Mouse (Mus musculus): Measurements from ENCODE around the gene 4930590J08Rik. TPM values are rescaled to one million over a fixed set of nuclear protein-coding genes. Genes with fewer than 3 reads are reported as not detected.

The 4930590J08Rik gene
- polyA plus RNA-seq, 1 experiment from 2014 or later: 0.10 TPM

DNA sequence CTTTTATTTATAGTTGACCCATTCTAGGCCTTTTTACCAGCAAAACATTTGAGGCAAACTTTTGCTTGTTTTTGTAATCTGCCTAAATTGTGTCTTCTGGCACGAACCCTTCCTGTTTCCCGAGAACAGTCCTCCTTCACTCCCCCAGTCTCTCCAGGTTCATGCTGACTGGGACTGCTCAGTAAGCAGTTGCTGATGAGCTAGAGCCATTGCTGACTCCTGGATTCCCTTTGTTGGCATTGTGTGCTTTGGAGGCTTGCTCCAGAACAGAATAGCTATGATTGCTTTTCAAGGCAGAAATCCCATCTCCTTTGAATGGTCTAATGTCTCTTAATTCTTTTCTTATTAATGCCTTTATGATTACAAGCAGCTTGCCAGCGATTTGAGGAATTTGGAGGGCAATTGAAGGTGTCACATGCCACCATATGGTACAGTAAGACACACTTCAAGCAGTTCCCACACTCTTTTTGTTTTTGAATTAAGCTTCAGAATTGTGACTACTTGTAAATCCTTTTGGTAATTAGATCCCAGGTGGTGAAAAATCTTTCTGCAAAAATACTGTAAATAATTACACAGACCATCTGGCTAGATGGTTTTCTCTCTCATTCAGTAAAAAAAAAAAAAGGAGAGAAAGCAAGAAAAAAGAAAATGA lies 13.2 kb upstream of the 4930590J08Rik start:
- no peak overlapping the region for H3K4me3 ChIP-seq (ENCODE audit: low read length)
- H3K9ac ChIP-seq (ENCODE audit: low read length): no peak overlapping the region
- no peak overlapping the region for H3K4me2 ChIP-seq (ENCODE audit: low read depth, low read length)
- H3K4me1 ChIP-seq (replicated peaks; ENCODE audit: control insufficient read depth, insufficient read depth, low read length): no peaks in the 10 kb centered on the region
- WGBS: 73% methylated on average over 3 of the region's 3 CpGs
- H3K36me3 ChIP-seq (ENCODE audit: control insufficient read depth, insufficient read depth, low read length): peaks cover 51% of the 10 kb centered on the region
- H3K27me3 ChIP-seq (ENCODE audit: control insufficient read depth, insufficient read depth, low read depth, low read length): no peaks in the 10 kb centered on the region
- no peak for ATAC-seq (ENCODE audit: low read depth)
- no peaks in the 10 kb centered on the region for H3K9me3 ChIP-seq (ENCODE audit: control insufficient read depth, low read length)
- H3K27ac ChIP-seq (ENCODE audit: low read length): no peak overlapping the region

DNA sequence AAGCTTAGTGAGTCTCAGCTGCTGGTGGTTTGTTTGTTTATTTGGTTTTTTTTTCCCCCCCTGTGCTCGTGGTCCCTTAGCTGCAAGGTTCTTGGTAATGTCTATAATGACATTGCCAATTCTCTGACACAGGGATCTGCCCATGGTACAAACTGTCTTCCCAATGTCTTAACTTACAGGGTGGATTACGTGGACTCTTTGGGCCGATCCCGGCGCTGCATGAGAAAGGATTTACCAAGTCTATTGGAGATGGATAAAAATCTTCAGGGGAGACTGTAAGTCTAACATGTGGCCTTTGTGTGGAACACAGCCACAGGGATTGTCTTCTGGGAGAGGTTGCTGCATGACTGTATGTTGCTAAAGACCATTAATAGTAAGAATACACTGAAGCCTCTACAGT lies 12.0 kb upstream of the 4930590J08Rik start:
- H3K4me3 ChIP-seq (ENCODE audit: low read length): no peak overlapping the region
- no peaks in the 10 kb centered on the region for H3K27me3 ChIP-seq (ENCODE audit: control insufficient read depth, insufficient read depth, low read depth, low read length)
- H3K27ac ChIP-seq (ENCODE audit: low read length): no peak overlapping the region
- H3K4me1 ChIP-seq (replicated peaks; ENCODE audit: control insufficient read depth, insufficient read depth, low read length): no peaks in the 10 kb centered on the region
- no peak overlapping the region for H3K4me2 ChIP-seq (ENCODE audit: low read depth, low read length)
- 84% methylated on average over 5 of the region's 5 CpGs for WGBS
- H3K9me3 ChIP-seq (ENCODE audit: control insufficient read depth, low read length): no peaks in the 10 kb centered on the region
- peaks cover 57% of the 10 kb centered on the region for H3K36me3 ChIP-seq (ENCODE audit: control insufficient read depth, insufficient read depth, low read length)
- no peak for ATAC-seq (ENCODE audit: low read depth)
- H3K9ac ChIP-seq (ENCODE audit: low read length): no peak overlapping the region

DNA sequence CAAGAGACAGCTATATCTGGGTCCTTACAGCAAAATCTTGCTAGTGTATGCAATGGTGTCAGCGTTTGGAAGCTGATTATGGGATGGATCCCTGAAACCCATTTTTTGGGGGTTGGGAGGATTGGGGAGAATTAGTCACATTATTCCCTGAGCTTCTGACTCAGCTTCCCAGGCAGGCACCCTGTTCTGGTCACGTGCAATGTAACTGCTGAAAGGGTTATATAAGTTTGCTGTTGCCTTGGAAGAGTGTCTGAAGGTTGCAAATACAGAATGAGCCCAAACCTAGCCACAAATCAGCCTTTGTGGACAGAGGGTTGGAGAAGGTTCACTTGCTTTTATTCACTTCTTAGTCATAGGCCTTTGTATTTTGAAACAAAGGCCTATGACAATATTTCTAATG lies 10.8 kb upstream of the 4930590J08Rik start:
- no peaks in the 10 kb centered on the region for H3K4me1 ChIP-seq (replicated peaks; ENCODE audit: control insufficient read depth, insufficient read depth, low read length)
- no peak overlapping the region for H3K27ac ChIP-seq (ENCODE audit: low read length)
- H3K9me3 ChIP-seq (ENCODE audit: control insufficient read depth, low read length): no peaks in the 10 kb centered on the region
- WGBS: 90% methylated on average over 2 of the region's 2 CpGs
- no peaks in the 10 kb centered on the region for H3K27me3 ChIP-seq (ENCODE audit: control insufficient read depth, insufficient read depth, low read depth, low read length)
- no peak overlapping the region for H3K4me3 ChIP-seq (ENCODE audit: low read length)
- H3K36me3 ChIP-seq (ENCODE audit: control insufficient read depth, insufficient read depth, low read length): peaks cover 50% of the 10 kb centered on the region
- no peak overlapping the region for H3K9ac ChIP-seq (ENCODE audit: low read length)
- no peak for ATAC-seq (ENCODE audit: low read depth)
- no peak overlapping the region for H3K4me2 ChIP-seq (ENCODE audit: low read depth, low read length)

DNA sequence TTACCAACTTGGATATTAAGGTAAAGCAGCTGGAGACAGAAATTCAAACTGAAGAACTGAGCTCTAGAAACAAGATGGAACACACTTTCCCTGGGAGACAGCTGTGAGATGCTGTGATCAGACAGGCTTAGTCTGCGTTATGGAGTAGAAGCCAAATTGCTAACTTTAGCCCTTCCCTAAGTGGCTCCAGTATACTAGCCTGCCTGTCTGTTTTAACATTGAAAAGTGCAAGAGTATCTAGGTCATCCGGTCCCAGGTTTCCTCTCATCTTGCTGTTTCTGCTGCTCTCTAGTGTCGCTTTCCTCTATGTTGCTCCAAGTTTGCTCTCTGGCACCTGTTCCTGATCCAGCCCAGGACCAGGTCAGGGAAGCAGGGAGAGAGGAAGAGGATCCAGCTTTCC lies 5.8 kb upstream of the 4930590J08Rik start:
- Histone ChIP-seq H3K4me1 (replicated peaks; ENCODE audit: control insufficient read depth, insufficient read depth, low read length) (no peaks in the 10 kb centered on the region), H3K9me3 (ENCODE audit: control insufficient read depth, low read length) (no peaks in the 10 kb centered on the region), H3K36me3 (ENCODE audit: control insufficient read depth, insufficient read depth, low read length) (peaks cover 48% of the 10 kb centered on the region), H3K27ac (ENCODE audit: low read length) (no peak overlapping the region), H3K4me2 (ENCODE audit: low read depth, low read length) (no peak overlapping the region), H3K4me3 (ENCODE audit: low read length) (no peak overlapping the region), H3K9ac (ENCODE audit: low read length) (no peak overlapping the region), H3K27me3 (ENCODE audit: control insufficient read depth, insufficient read depth, low read depth, low read length) (no peaks in the 10 kb centered on the region)
- 89% methylated on average over 3 of the region's 3 CpGs for WGBS
- ATAC-seq (ENCODE audit: low read depth): no peak

DNA sequence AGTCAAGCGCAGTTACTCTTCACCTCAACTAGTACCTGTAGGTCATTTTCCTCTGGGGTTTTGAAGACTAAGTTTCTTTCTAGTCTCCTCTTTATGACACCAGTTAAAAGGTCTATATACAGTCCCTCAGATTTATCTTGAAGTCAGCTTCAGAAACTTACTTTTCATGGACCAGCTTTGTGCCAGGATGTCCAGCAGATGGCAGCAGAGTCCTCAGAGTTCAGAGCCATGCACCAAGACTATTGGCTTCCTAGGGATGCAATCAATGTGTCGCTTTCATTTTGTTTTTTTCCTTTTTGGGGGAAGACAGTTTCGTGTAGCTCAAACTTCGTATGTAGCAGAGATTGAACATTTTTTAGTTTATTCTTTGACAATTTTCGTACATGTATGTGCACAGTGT lies 1.1 kb upstream of the 4930590J08Rik start:
- Histone ChIP-seq H3K36me3 (ENCODE audit: control insufficient read depth, insufficient read depth, low read length) (peaks cover 23% of the 10 kb centered on the region), H3K27ac (ENCODE audit: low read length) (no peak overlapping the region), H3K9me3 (ENCODE audit: control insufficient read depth, low read length) (no peaks in the 10 kb centered on the region), H3K9ac (ENCODE audit: low read length) (no peak overlapping the region), H3K4me2 (ENCODE audit: low read depth, low read length) (no peak overlapping the region), H3K4me1 (replicated peaks; ENCODE audit: control insufficient read depth, insufficient read depth, low read length) (no peaks in the 10 kb centered on the region), H3K27me3 (ENCODE audit: control insufficient read depth, insufficient read depth, low read depth, low read length) (no peaks in the 10 kb centered on the region), H3K4me3 (ENCODE audit: low read length) (no peak overlapping the region)
- WGBS: 34% methylated on average over 5 of the region's 5 CpGs
- peak; percentile 54 for ATAC-seq (ENCODE audit: low read depth)

DNA sequence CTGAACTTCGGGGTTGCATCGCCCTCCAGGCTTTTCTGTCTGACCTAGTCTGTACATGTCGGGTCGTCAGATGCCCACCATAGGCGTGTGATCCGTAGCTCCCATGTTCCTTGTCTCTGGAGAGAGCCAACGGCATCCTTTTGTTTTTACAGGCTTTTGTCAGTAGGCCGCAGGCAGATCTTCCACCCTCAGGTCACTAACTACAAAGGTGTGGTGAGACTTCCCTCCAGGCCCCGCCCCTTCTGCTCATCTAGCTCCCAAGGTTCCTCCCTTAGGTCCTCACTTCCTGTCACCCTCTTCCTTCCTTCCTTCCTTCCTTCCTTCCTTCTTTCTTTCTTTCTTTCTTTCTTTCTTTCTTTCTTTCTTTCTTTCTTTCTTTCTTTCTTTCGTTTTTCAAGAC lies 11.4 kb downstream of the 4930590J08Rik start:
- no peak overlapping the region for H3K4me3 ChIP-seq (ENCODE audit: low read length)
- no peak overlapping the region for H3K4me2 ChIP-seq (ENCODE audit: low read depth, low read length)
- no peak overlapping the region for H3K27ac ChIP-seq (ENCODE audit: low read length)
- H3K9me3 ChIP-seq (ENCODE audit: control insufficient read depth, low read length): no peaks in the 10 kb centered on the region
- no peak for ATAC-seq (ENCODE audit: low read depth)
- no peaks in the 10 kb centered on the region for H3K4me1 ChIP-seq (replicated peaks; ENCODE audit: control insufficient read depth, insufficient read depth, low read length)
- WGBS: 80% methylated on average over 10 of the region's 10 CpGs
- H3K36me3 ChIP-seq (ENCODE audit: control insufficient read depth, insufficient read depth, low read length): no peaks in the 10 kb centered on the region
- no peaks in the 10 kb centered on the region for H3K27me3 ChIP-seq (ENCODE audit: control insufficient read depth, insufficient read depth, low read depth, low read length)
- no peak overlapping the region for H3K9ac ChIP-seq (ENCODE audit: low read length)

DNA sequence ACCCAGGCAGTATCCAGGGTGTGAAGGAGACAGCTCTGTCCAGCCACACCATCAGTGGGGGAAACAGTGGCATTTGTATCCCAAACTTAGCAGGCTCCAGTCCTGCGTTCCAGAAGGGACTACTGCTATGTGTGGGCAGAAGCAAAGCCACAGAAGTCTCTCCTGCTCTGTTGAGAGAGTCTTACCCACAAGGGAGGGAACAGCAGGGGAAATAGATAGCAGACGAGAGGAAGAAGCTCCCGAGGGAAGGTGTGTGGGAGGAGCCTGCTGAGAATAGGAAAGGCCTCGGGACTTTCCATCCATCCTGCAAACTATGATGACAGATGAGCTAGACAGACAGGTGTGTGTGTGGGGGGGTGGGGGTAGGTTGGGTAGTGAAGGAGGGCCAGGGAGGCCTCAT lies 14.7 kb downstream of the 4930590J08Rik start:
- Histone ChIP-seq H3K27me3 (ENCODE audit: control insufficient read depth, insufficient read depth, low read depth, low read length) (no peaks in the 10 kb centered on the region), H3K4me3 (ENCODE audit: low read length) (no peak overlapping the region), H3K36me3 (ENCODE audit: control insufficient read depth, insufficient read depth, low read length) (no peaks in the 10 kb centered on the region), H3K9ac (ENCODE audit: low read length) (no peak overlapping the region), H3K9me3 (ENCODE audit: control insufficient read depth, low read length) (no peaks in the 10 kb centered on the region), H3K4me1 (replicated peaks; ENCODE audit: control insufficient read depth, insufficient read depth, low read length) (no peaks in the 10 kb centered on the region), H3K4me2 (ENCODE audit: low read depth, low read length) (no peak overlapping the region), H3K27ac (ENCODE audit: low read length) (no peak overlapping the region)
- ATAC-seq (ENCODE audit: low read depth): no peak
- 30% methylated on average over 4 of the region's 4 CpGs for WGBS

DNA sequence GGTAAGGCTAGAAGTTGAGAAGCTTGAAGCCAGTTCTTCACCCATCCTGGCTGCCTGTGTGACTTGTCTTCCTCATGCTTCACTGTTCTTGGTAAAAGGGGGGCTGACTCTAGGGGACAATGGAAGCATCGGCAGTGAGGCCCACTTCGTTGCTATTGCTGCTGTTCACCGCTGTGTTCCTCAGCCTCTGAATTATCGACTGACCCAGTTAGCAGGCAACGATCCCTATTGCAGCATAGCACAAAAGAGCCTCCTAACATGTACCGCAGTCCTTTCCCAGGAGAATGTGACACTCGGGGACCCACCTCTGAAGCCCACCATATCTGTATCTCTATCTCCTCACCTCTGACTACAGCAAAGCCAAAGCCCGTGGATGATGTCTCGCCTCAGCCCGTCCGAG lies 15.1 kb downstream of the 4930590J08Rik start:
- Histone ChIP-seq H3K4me2 (ENCODE audit: low read depth, low read length) (no peak overlapping the region), H3K4me1 (replicated peaks; ENCODE audit: control insufficient read depth, insufficient read depth, low read length) (no peaks in the 10 kb centered on the region), H3K4me3 (ENCODE audit: low read length) (no peak overlapping the region), H3K9me3 (ENCODE audit: control insufficient read depth, low read length) (no peaks in the 10 kb centered on the region), H3K9ac (ENCODE audit: low read length) (no peak overlapping the region), H3K27me3 (ENCODE audit: control insufficient read depth, insufficient read depth, low read depth, low read length) (no peaks in the 10 kb centered on the region), H3K36me3 (ENCODE audit: control insufficient read depth, insufficient read depth, low read length) (no peaks in the 10 kb centered on the region), H3K27ac (ENCODE audit: low read length) (no peak overlapping the region)
- WGBS: 78% methylated on average over 11 of the region's 11 CpGs
- no peak for ATAC-seq (ENCODE audit: low read depth)

DNA sequence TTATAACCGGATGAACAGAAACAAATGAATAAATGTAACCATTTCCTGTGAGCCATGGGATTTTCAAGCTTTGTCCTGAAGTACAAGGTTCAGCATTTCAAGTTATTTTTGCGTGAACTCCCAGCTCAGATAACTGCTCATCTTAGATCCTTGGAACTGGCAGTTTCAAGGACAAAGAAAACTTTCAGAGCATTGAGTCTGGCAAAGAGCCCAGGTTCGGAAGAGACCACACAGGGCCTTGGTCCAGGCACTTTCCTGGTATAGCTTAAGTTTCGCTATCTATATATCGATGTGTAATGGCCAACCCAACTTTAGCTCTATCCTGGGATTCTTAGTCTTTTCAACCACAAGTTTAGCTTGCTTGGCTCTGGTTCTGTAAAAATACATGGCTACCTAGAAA lies 28.6 kb downstream of the 4930590J08Rik start:
- H3K9ac ChIP-seq (ENCODE audit: low read length): no peak overlapping the region
- no peak overlapping the region for H3K27ac ChIP-seq (ENCODE audit: low read length)
- WGBS: 45% methylated on average over 5 of the region's 5 CpGs

DNA sequence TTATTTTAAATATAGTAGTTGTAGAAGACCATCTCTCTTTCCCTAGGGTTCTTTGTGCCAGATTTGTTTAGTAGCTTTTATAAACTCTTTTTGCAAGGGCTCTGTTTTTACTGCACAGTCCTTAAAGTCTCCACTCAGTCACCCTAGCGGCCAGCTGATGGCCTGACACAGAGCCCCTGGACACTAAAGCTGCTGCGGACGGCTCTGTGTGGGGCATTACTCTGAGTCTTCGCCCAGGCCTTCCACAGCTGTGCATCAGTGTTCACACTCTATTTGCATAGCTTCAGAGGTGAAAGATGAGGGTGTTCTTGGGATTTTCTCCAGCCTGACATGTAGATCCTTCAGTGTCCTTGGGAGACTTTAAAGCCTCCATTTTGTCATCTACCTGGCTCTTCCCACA lies 35.9 kb downstream of the 4930590J08Rik start:
- no peak overlapping the region for H3K27ac ChIP-seq (ENCODE audit: low read length)
- H3K4me1 ChIP-seq (replicated peaks; ENCODE audit: control insufficient read depth, insufficient read depth, low read length): no peaks in the 10 kb centered on the region
- ATAC-seq (ENCODE audit: low read depth): peak; percentile 92
- H3K4me3 ChIP-seq (ENCODE audit: low read length): no peak overlapping the region
- no peaks in the 10 kb centered on the region for H3K27me3 ChIP-seq (ENCODE audit: control insufficient read depth, insufficient read depth, low read depth, low read length)
- no peaks in the 10 kb centered on the region for H3K36me3 ChIP-seq (ENCODE audit: control insufficient read depth, insufficient read depth, low read length)
- 39% methylated on average over 4 of the region's 4 CpGs for WGBS
- H3K4me2 ChIP-seq (ENCODE audit: low read depth, low read length): no peak overlapping the region
- no peak overlapping the region for H3K9ac ChIP-seq (ENCODE audit: low read length)
- H3K9me3 ChIP-seq (ENCODE audit: control insufficient read depth, low read length): no peaks in the 10 kb centered on the region

More for the DNA sequence above, 28.6 kb downstream of the 4930590J08Rik start:
- H3K4me2 ChIP-seq (ENCODE audit: low read depth, low read length): no peak overlapping the region
- no peak overlapping the region for H3K4me3 ChIP-seq (ENCODE audit: low read length)
- no peaks in the 10 kb centered on the region for H3K9me3 ChIP-seq (ENCODE audit: control insufficient read depth, low read length)
- peaks cover 9% of the 10 kb centered on the region; the same call in 1 of the 2 replicates for H3K4me1 ChIP-seq (replicated peaks; ENCODE audit: control insufficient read depth, insufficient read depth, low read length)
- H3K36me3 ChIP-seq (ENCODE audit: control insufficient read depth, insufficient read depth, low read length): no peaks in the 10 kb centered on the region
- no peaks in the 10 kb centered on the region for H3K27me3 ChIP-seq (ENCODE audit: control insufficient read depth, insufficient read depth, low read depth, low read length)
- no peak; the same call in 1 of the 2 replicates for ATAC-seq (ENCODE audit: low read depth)
